In the genomic region with DNA sequence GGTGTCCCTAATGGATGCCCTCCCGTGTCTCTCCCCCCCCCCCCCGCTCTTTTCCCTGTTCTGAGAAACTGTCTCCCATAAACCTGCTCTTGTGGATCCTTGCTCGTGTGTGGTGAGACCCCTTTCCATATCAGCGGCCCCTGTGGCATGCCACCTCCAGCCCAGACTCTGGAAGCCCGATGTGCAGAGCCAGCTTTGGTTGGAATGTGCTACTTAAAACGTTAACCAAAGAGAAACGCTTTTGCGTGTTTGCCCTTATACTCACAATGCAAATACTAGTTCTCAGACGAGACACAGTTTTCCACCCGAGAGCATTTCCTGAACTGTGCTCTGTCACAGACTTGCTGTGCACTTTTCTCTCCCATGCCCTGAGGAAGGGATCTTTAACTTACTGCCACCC, we compare ENCODE assay signal across 17 mouse cellular contexts. TPM values are rescaled to one million over a fixed set of nuclear protein-coding genes. Genes with fewer than 3 reads are reported as not detected.
"Had no signal": no experiment of that assay in that cellular context is flagged by ENCODE, and none has a peak within 500 bp of the region (broad histone marks: within the 10 kb centered on the region; RNA-seq: fewer than 3 reads in every experiment).

No protein-coding gene starts in this region.

- DNase-seq: retina, postnatal 1 day; right cerebral cortex, adult 18-20 months; right cerebral cortex, postnatal 14 days; right cerebral cortex, postnatal 25 days; right cerebral cortex, postnatal 4 days; spleen, adult 18-20 months; thymus, adult 18-20 months; thymus, adult 2 months; thymus, postnatal 14 days; thymus, postnatal 25 days; thymus, postnatal 36 days; thymus, postnatal 4 days had no signal

- H3K9ac ChIP-seq: neural tube, embryonic 15.5 days; stomach, embryonic 15.5 days had no signal

- H3K4me3 ChIP-seq: neural tube, embryonic 15.5 days; stomach, embryonic 15.5 days had no signal

- H3K4me1 ChIP-seq: neural tube, embryonic 15.5 days; stomach, embryonic 15.5 days had no signal

- H3K9me3 ChIP-seq: neural tube, embryonic 15.5 days; stomach, embryonic 15.5 days had no signal

- H3K36me3 ChIP-seq: neural tube, embryonic 15.5 days; stomach, embryonic 15.5 days had no signal

- H3K4me2 ChIP-seq: neural tube, embryonic 15.5 days; stomach, embryonic 15.5 days had no signal

- H3K27me3 ChIP-seq: neural tube, embryonic 15.5 days; stomach, embryonic 15.5 days had no signal

- H3K27ac ChIP-seq: neural tube, embryonic 15.5 days; stomach, embryonic 15.5 days; stomach, postnatal 0 days had no signal

RNA-seq across cellular contexts. Expression of gene Cyb5r2, which starts 27.2 kb away (rescaled TPM):
- polyA plus RNA-seq: small intestine, adult 2 months; urinary bladder, adult 2 months had no signal
